Mouse (Mus musculus): ENCODE data around the gene Med15. TPM values are rescaled to one million over a fixed set of nuclear protein-coding genes. Genes with fewer than 3 reads are reported as not detected.
A peak's percentile ranks its signal among the peaks of the same experiment; 100 is the strongest.

Med15 gene
- polyA plus RNA-seq, 1 experiment from 2014 or later, result 31.6 TPM

DNA sequence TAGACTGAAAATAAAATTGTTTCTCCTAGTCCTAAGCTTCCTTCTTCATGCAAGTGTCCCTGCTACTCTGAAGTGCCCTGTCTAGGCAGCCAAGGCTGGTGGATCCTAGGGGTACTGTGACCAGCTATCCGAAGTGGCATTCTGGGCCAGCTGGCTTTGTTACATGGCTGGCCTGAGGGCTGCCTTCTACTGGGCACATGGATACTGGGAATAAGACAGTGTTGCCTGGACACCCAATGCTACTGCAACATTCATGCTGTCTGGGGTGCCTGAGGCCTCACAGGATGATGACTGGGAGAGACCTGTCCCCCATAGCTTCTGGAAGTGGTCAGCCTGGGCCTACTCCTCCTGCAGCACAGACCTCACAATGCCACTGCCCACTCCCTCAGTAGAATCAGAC is 82.0 kb downstream of the Med15 start:
- ATAC-seq (replicated peaks; ENCODE audit: insufficient number of reproducible peaks, low FRiP score, low TSS enrichment), result no peak
- Histone ChIP-seq H3K27ac (ENCODE audit: low read depth, low read length) (no peak overlapping the region), H3K27me3 (ENCODE audit: control insufficient read depth, insufficient read depth, low read length) (no peaks in the 10 kb centered on the region), H3K4me3 (ENCODE audit: low read depth, low read length) (no peak overlapping the region), H3K4me1 (ENCODE audit: control insufficient read depth, insufficient read depth, low read length) (peaks cover 12% of the 10 kb centered on the region; the same call in 1 of the 2 replicates), H3K36me3 (ENCODE audit: control insufficient read depth, insufficient read depth, low read length) (peaks cover 43% of the 10 kb centered on the region), H3K9me3 (replicated peaks; ENCODE audit: control insufficient read depth, low read length) (no peaks in the 10 kb centered on the region), H3K4me2 (no peak overlapping the region), H3K9ac (ENCODE audit: low read depth, low read length) (no peak overlapping the region)
- WGBS (ENCODE audit: insufficient replicate concordance), result 92% methylated on average over 1 of the region's 1 CpGs

DNA sequence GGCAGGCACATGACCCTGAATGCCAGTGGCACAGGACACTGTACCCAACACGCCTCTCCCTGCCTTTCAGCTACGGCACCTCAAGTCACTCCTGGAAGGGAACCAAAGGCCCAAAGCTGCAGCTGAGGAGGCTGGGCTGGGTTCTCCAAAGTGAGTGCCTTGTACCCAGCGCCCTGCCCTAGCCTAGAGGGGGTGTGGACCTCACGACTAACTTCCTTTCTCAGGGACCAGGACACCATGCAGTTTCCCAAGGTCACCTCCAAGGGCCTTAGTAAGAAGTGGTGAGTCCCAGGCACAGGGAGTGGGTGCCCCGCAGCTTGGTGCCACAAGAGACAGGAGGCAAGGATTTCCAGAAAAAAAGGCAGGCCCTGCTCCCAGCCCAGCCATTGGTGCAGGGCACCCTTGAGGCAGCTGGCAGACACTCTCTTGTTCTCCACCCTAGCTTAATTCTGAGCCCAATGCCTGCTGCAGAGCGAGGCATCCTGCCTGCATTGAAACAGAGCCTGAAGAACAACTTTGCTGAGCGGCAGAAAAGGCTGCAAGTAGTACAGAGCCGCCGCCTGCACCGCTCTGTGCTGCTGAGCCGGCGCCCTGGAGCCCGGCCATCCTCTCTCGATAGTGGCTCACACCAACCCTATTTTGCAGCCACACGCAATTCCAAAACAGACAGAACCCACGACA is 82.6 kb downstream of the Med15 start:
- no peak for ATAC-seq (replicated peaks; ENCODE audit: insufficient number of reproducible peaks, low FRiP score, low TSS enrichment)
- no peak overlapping the region; the same call in 1 of the 2 replicates for H3K9ac ChIP-seq (ENCODE audit: low read depth, low read length)
- no peak overlapping the region for H3K4me3 ChIP-seq (ENCODE audit: low read depth, low read length)
- H3K4me1 ChIP-seq (ENCODE audit: control insufficient read depth, insufficient read depth, low read length), result peaks cover 12% of the 10 kb centered on the region; the same call in 1 of the 2 replicates
- H3K4me2 ChIP-seq, result no peak overlapping the region
- no peaks in the 10 kb centered on the region for H3K27me3 ChIP-seq (ENCODE audit: control insufficient read depth, insufficient read depth, low read length)
- H3K36me3 ChIP-seq (ENCODE audit: control insufficient read depth, insufficient read depth, low read length), result peaks cover 42% of the 10 kb centered on the region
- H3K9me3 ChIP-seq (replicated peaks; ENCODE audit: control insufficient read depth, low read length), result no peaks in the 10 kb centered on the region
- 84% methylated on average over 16 of the region's 16 CpGs for WGBS (ENCODE audit: insufficient replicate concordance)
- no peak overlapping the region for H3K27ac ChIP-seq (ENCODE audit: low read depth, low read length)

DNA sequence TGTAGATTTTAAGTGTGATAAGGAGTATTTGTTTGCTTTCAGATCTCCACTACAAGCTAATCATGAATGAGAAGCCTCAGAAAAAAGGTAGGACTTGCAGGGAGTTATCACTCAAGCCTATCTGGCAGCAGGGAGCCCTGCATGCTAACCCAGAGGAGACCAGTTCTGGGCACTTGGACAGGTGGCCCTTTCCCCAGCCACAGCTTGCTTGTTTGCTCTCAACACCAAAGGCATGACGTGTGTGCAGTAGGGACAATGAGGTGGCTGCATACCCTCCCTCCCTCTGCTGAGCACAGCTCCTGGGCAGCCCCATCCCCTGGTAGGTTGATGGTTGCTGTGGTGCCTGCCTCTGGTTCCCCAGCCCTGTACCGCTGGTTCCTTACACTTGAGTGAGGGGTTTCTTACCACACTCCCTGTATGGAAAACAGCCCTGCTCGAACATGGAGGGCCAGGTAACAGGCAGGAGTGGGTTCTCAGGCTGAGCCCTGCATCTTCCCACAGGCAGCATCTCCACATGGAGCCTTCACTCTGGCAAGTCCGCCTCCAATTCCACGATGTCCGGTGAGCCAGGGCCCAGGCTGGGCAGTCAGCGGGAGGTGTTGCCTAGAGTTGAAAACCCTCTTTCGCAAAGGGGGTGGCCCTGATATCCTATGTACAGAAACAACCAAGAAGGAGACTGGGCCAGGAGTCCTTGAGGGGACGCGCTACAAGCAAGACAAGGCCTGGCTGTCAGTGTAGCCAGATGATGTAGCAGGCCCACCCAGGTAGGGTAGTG is 84.9 kb downstream of the Med15 start:
- Histone ChIP-seq H3K27ac (ENCODE audit: low read depth, low read length) (no peak overlapping the region), H3K27me3 (ENCODE audit: control insufficient read depth, insufficient read depth, low read length) (no peaks in the 10 kb centered on the region), H3K4me3 (ENCODE audit: low read depth, low read length) (no peak overlapping the region), H3K4me2 (no peak overlapping the region; the same call in 1 of the 2 replicates), H3K9ac (ENCODE audit: low read depth, low read length) (no peak overlapping the region), H3K36me3 (ENCODE audit: control insufficient read depth, insufficient read depth, low read length) (peaks cover 29% of the 10 kb centered on the region), H3K9me3 (replicated peaks; ENCODE audit: control insufficient read depth, low read length) (no peaks in the 10 kb centered on the region), H3K4me1 (ENCODE audit: control insufficient read depth, insufficient read depth, low read length) (peaks cover 12% of the 10 kb centered on the region; the same call in 1 of the 2 replicates)
- ATAC-seq (replicated peaks; ENCODE audit: insufficient number of reproducible peaks, low FRiP score, low TSS enrichment), result no peak
- 85% methylated on average over 10 of the region's 10 CpGs for WGBS (ENCODE audit: insufficient replicate concordance)

DNA sequence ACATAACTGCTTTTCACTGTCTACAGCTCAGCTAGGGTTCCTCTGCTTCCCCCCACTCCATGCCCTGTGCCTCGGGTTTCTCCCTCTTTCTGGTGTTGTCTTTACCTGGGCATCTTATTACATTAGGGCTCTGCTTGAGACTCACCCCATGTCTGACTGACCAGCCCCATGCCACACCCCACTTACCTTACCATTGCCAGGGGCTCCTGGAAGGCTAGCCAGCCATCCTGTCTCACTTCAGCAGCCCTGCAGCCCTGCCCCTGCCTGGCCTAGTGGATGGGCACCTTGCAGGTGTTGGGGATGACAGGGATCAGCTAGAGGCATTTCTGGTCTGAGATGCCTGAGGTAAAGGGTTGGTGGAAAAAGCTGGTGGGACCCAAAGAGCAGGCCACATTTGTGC is 85.5 kb downstream of the Med15 start:
- peak overlapping the region; percentile 70; the same call in 1 of the 2 replicates for H3K9ac ChIP-seq (ENCODE audit: low read depth, low read length)
- H3K4me3 ChIP-seq (ENCODE audit: low read depth, low read length), result peak overlapping the region; percentile 54; the same call in 1 of the 2 replicates
- 10% methylated on average over 1 of the region's 1 CpGs for WGBS (ENCODE audit: insufficient replicate concordance)
- ATAC-seq (replicated peaks; ENCODE audit: insufficient number of reproducible peaks, low FRiP score, low TSS enrichment), result no peak
- no peaks in the 10 kb centered on the region for H3K27me3 ChIP-seq (ENCODE audit: control insufficient read depth, insufficient read depth, low read length)
- H3K27ac ChIP-seq (ENCODE audit: low read depth, low read length), result no peak overlapping the region
- peak overlapping the region; percentile 92 for H3K4me2 ChIP-seq
- peaks cover 30% of the 10 kb centered on the region for H3K36me3 ChIP-seq (ENCODE audit: control insufficient read depth, insufficient read depth, low read length)
- peaks cover 12% of the 10 kb centered on the region; the same call in 1 of the 2 replicates for H3K4me1 ChIP-seq (ENCODE audit: control insufficient read depth, insufficient read depth, low read length)
- no peaks in the 10 kb centered on the region for H3K9me3 ChIP-seq (replicated peaks; ENCODE audit: control insufficient read depth, low read length)

DNA sequence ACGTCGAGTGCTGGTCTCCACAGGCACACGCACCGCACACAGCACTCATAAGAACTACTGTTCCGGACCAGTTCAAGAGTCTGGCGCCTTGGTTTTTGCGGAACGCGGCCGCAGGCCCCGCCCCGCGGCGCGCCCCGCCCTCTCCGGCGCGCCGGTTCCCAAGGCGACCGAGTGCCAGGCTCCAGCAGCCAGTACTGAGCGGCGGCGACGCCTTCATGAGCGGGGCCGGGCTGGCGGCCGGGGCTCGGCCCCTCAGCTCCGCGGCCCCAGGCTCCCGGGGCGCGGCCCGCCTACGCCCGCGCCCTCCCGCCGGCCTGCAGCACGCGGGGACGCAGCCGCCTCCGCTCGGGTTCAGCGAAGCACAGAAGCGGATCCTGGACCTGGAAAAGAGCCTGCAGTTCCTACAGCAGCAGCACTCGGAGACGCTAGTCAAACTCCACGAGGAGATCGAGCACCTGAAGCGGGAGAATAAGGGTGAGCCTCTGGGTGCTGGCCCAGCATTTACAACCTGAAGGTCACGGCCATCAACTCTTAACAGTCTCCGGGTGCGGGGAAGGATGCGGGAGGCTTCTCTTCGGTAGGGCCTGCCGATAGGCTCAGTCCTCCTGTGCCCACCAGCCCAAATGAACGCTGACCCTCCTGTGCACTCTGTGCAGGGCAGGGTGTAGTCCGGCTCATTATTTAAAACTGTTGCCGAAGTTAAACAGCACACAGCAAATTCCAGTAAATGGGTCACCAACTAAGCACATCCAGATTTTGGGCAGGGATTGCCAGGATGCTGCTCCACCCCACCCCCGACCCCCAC is 86.2 kb downstream of the Med15 start, which contains the start of gene Ccdc74a:
Ccdc74a (plus strand) TSS at position 161 of the 805 bp plus-strand sequence.
- Histone ChIP-seq H3K4me1 (ENCODE audit: control insufficient read depth, insufficient read depth, low read length) (peaks cover 12% of the 10 kb centered on the region; the same call in 1 of the 2 replicates), H3K27me3 (ENCODE audit: control insufficient read depth, insufficient read depth, low read length) (no peaks in the 10 kb centered on the region), H3K27ac (ENCODE audit: low read depth, low read length) (peak within 1 kb of the TSS; percentile 41; the same call in 1 of the 2 replicates), H3K4me2 (peak within 1 kb of the TSS; percentile 92), H3K4me3 (ENCODE audit: low read depth, low read length) (peak within 1 kb of the TSS; percentile 54), H3K9ac (ENCODE audit: low read depth, low read length) (peak within 1 kb of the TSS; percentile 70), H3K36me3 (ENCODE audit: control insufficient read depth, insufficient read depth, low read length) (peaks cover 28% of the 10 kb centered on the region), H3K9me3 (replicated peaks; ENCODE audit: control insufficient read depth, low read length) (no peaks in the 10 kb centered on the region)
- ATAC-seq (replicated peaks; ENCODE audit: insufficient number of reproducible peaks, low FRiP score, low TSS enrichment), result peak; percentile 94
- WGBS (ENCODE audit: insufficient replicate concordance), result 3% methylated on average over 63 of the region's 65 CpGs

DNA sequence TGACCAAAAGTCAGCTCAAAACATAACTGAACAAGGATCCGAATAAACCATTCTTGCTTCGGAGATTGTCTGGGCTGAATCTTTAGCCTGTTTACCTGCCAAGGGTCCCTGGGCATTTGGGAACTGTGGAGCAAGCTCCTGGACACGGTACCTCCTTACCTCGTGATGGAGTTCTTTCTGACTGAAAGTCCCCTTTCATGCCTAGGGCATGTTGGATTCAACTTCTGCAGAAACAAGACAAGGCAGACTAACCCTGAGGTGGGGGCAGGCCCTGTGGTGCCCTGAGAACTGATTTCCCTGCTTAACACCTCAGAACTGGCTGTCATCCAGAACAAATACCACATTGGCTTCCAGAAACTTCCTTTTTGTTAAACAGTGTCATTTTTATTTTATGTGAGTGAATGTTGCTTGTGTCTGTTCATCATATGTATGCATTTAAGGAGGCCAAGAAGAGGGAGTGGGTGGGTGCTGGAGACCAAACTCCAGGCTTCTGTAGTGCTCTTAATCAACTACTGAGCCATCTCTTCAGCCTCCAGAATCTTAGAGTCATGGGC is 89.2 kb downstream of the Med15 start:
- Histone ChIP-seq H3K36me3 (ENCODE audit: control insufficient read depth, insufficient read depth, low read length) (peaks cover 32% of the 10 kb centered on the region), H3K4me2 (no peak overlapping the region), H3K9me3 (replicated peaks; ENCODE audit: control insufficient read depth, low read length) (no peaks in the 10 kb centered on the region), H3K27ac (ENCODE audit: low read depth, low read length) (no peak overlapping the region), H3K9ac (ENCODE audit: low read depth, low read length) (no peak overlapping the region), H3K4me1 (ENCODE audit: control insufficient read depth, insufficient read depth, low read length) (peaks cover 12% of the 10 kb centered on the region; the same call in 1 of the 2 replicates), H3K27me3 (ENCODE audit: control insufficient read depth, insufficient read depth, low read length) (no peaks in the 10 kb centered on the region), H3K4me3 (ENCODE audit: low read depth, low read length) (no peak overlapping the region)
- no peak for ATAC-seq (replicated peaks; ENCODE audit: insufficient number of reproducible peaks, low FRiP score, low TSS enrichment)
- 91% methylated on average over 4 of the region's 4 CpGs for WGBS (ENCODE audit: insufficient replicate concordance)

DNA sequence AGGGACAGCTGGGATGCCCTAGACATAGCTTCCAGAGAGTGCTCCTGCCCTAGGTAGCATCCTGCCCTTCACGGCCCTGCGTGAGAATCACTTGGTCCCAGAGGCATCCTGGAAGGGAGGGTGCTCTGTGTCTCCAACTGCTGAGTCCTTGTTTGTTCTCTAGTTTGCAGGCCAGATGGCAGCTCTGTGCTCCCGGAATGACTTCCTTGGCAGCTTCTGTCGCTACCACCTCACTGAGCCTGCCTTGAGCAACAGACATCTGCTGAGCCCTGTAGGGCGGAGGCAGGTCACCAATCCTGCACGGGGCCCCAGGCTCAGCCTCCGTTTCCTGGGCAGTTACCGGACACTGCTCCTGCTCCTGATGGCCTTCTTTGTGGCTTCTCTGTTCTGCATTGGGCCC is 90.4 kb downstream of the Med15 start:
- no peaks in the 10 kb centered on the region for H3K9me3 ChIP-seq (replicated peaks; ENCODE audit: control insufficient read depth, low read length)
- H3K36me3 ChIP-seq (ENCODE audit: control insufficient read depth, insufficient read depth, low read length), result peaks cover 30% of the 10 kb centered on the region
- WGBS (ENCODE audit: insufficient replicate concordance), result 89% methylated on average over 8 of the region's 8 CpGs

DNA sequence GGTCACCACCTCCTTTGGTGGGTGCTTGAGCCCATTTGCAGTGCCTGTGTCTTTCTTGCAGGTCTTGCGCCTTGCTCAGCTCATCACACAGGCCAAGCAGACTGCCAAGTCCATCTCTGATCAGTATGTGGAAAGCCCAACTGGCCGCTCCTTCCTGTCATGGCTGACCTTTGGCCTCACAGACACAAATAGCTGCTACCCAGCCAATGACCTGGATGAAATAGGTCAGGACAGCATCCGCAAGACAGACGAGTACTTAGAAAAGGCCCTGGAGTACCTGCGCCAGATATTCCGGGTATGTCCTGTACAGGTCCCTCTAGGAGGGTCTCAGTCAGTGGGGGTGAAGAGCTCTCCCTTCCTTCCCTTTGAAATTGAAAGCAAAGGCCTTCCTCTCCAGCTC is 91.4 kb downstream of the Med15 start:
- Histone ChIP-seq H3K9me3 (replicated peaks; ENCODE audit: control insufficient read depth, low read length) (no peaks in the 10 kb centered on the region), H3K9ac (ENCODE audit: low read depth, low read length) (no peak overlapping the region), H3K4me2 (no peak overlapping the region), H3K4me3 (ENCODE audit: low read depth, low read length) (no peak overlapping the region), H3K27ac (ENCODE audit: low read depth, low read length) (no peak overlapping the region), H3K27me3 (ENCODE audit: control insufficient read depth, insufficient read depth, low read length) (no peaks in the 10 kb centered on the region), H3K36me3 (ENCODE audit: control insufficient read depth, insufficient read depth, low read length) (peaks cover 30% of the 10 kb centered on the region), H3K4me1 (ENCODE audit: control insufficient read depth, insufficient read depth, low read length) (peaks cover 23% of the 10 kb centered on the region)
- WGBS (ENCODE audit: insufficient replicate concordance), result 84% methylated on average over 6 of the region's 6 CpGs
- no peak for ATAC-seq (replicated peaks; ENCODE audit: insufficient number of reproducible peaks, low FRiP score, low TSS enrichment)

More for the DNA sequence above, 90.4 kb downstream of the Med15 start:
- H3K4me2 ChIP-seq, result no peak overlapping the region
- peaks cover 20% of the 10 kb centered on the region for H3K4me1 ChIP-seq (ENCODE audit: control insufficient read depth, insufficient read depth, low read length)
- no peak overlapping the region for H3K9ac ChIP-seq (ENCODE audit: low read depth, low read length)
- no peak for ATAC-seq (replicated peaks; ENCODE audit: insufficient number of reproducible peaks, low FRiP score, low TSS enrichment)
- no peak overlapping the region for H3K27ac ChIP-seq (ENCODE audit: low read depth, low read length)
- H3K27me3 ChIP-seq (ENCODE audit: control insufficient read depth, insufficient read depth, low read length), result no peaks in the 10 kb centered on the region
- no peak overlapping the region for H3K4me3 ChIP-seq (ENCODE audit: low read depth, low read length)

Data from heart, embryonic 11.5 days (tissue).